Mouse (Mus musculus) left cerebral cortex, postnatal 25 days (tissue): ENCODE results near the gene Rgs14. TPM values are rescaled to one million over a fixed set of nuclear protein-coding genes. Genes with fewer than 3 reads are reported as not detected.

Experiments
- DNase-seq, 2 experiments: peaks; one replicate each; pipeline ENCODE4 v3.0.0; 2022; ENCODE audit warnings: low spot score in 2 of 2, mixed read lengths in 1 of 2
- intact Hi-C: fragments of 180-260 bp; cut with DNase I; formaldehyde crosslinking; loops from one replicate; pipeline ENCODE4 v1.15.1; 2025
- total RNA-seq, 2 experiments: library from RNA; stranded (reverse); gene quantifications; 2 replicates each; pipeline ENCODE4 v1.2.3; 2021

The Rgs14 gene
- total RNA-seq, 2 experiments from 2014 or later: 55.6 to 58.5 TPM

- peak; percentile 63 to 69 for DNase-seq
- intact Hi-C loops: no loop called here
These were observed 51.6 kb downstream of the Rgs14 start for GRCm38 (mm10) chr13:55420933-55421800.

GRCm38 (mm10) chr13:55426613-55427012 lies 57.1 kb downstream of the Rgs14 start, which contains the start of gene F12:
Gene F12 (minus strand): TSS chr13:55426793.
- intact Hi-C loops: no loop called here
- no peak for DNase-seq

- intact Hi-C loops: no loop called here
- DNase-seq: no peak
These were observed 59.8 kb downstream of the Rgs14 start for GRCm38 (mm10) chr13:55429226-55429888.

- intact Hi-C loops: no loop called here
- no peak for DNase-seq
These were observed 61.0 kb downstream of the Rgs14 start for GRCm38 (mm10) chr13:55430566-55430965.

GRCm38 (mm10) chr13:55431889-55432685 lies 62.6 kb downstream of the Rgs14 start:
- intact Hi-C loops: no loop called here
- no peak for DNase-seq

Other genes starting within 250 kb of the Rgs14 start
- gene Gm17617, start 236.2 kb upstream of the Rgs14 start, total RNA-seq: not detected
- under 1 TPM; 0.21 to 0.27 TPM for gene Fgfr4, start 217.1 kb upstream of the Rgs14 start, total RNA-seq
- gene Nsd1, start 159.9 kb upstream of the Rgs14 start, total RNA-seq: 100 to 1,000 TPM; 124 to 125 TPM
- gene Prelid1, start 49.2 kb upstream of the Rgs14 start, total RNA-seq: 100 to 1,000 TPM; 170 to 176 TPM
- 10 to 100 TPM; 82.3 to 87.2 TPM for gene Rab24, start 47.8 kb upstream of the Rgs14 start, total RNA-seq
- 1 to 10 TPM in 1 of 2 experiments, under 1 TPM in 1; 0.85 to 1.4 TPM for gene Mxd3, start 39.9 kb upstream of the Rgs14 start, total RNA-seq
- gene Lman2, start 6.9 kb upstream of the Rgs14 start, total RNA-seq: 10 to 100 TPM; 57.5 to 59.7 TPM
- gene Slc34a1, start 28.5 kb downstream of the Rgs14 start, total RNA-seq: not detected
- gene Pfn3, start 45.5 kb downstream of the Rgs14 start, total RNA-seq: not detected
- under 1 TPM; 0.57 to 0.62 TPM for gene F12, start 57.1 kb downstream of the Rgs14 start, total RNA-seq
- gene Grk6, start 75.3 kb downstream of the Rgs14 start, total RNA-seq: 10 to 100 TPM; 64.0 to 68.0 TPM
- 10 to 100 TPM; 80.1 to 85.9 TPM for gene Prr7, start 94.5 kb downstream of the Rgs14 start, total RNA-seq
- gene Dbn1, start 118.4 kb downstream of the Rgs14 start, total RNA-seq: 100 to 1,000 TPM; 287 to 295 TPM
- 10 to 100 TPM; 89.6 to 96.1 TPM for gene Pdlim7, start 143.9 kb downstream of the Rgs14 start, total RNA-seq
- 10 to 100 TPM in 1 of 2 experiments, 1 to 10 TPM in 1; 9.7 to 13.2 TPM for gene Dok3, start 159.6 kb downstream of the Rgs14 start, total RNA-seq
- gene Ddx41, start 166.9 kb downstream of the Rgs14 start, total RNA-seq: 10 to 100 TPM; 53.6 to 58.0 TPM
- gene Fam193b, start 201.4 kb downstream of the Rgs14 start, total RNA-seq: 10 to 100 TPM; 67.0 to 84.3 TPM
- 100 to 1,000 TPM; 129 to 134 TPM for gene Tmed9, start 204.0 kb downstream of the Rgs14 start, total RNA-seq
- gene B4galt7, start 230.2 kb downstream of the Rgs14 start, total RNA-seq: 10 to 100 TPM; 22.9 to 25.5 TPM